Mouse (Mus musculus): Measurements from ENCODE around the gene Ggps1. TPM values are rescaled to one million over a fixed set of nuclear protein-coding genes. Genes with fewer than 3 reads are reported as not detected.
A peak's percentile ranks its signal among the peaks of the same experiment; 100 is the strongest.
"Not testable (repeated sequence)": the region's sequence is repeated elsewhere in the genome, so short reads cannot be mapped to it uniquely, and the experiment has no call there.

Ggps1 gene
- total RNA-seq, 1 experiment from 2014 or later, result 51.8 TPM

- no peak for ATAC-seq (replicated peaks; ENCODE audit: insufficient number of reproducible peaks, low FRiP score, low TSS enrichment, poor library complexity, severe bottlenecking)
Measured at GRCm38 (mm10) chr13:14040186-14040585, 23.1 kb downstream of the Ggps1 start.

GRCm38 (mm10) chr13:14039292-14039965, 23.9 kb downstream of the Ggps1 start, which contains the start of gene Tbce:
TSS of gene Tbce (minus strand) at chr13:14039638.
- ATAC-seq (replicated peaks; ENCODE audit: insufficient number of reproducible peaks, low FRiP score, low TSS enrichment, poor library complexity, severe bottlenecking), result peak; percentile 95

- ATAC-seq (replicated peaks; ENCODE audit: insufficient number of reproducible peaks, low FRiP score, low TSS enrichment, poor library complexity, severe bottlenecking), result no peak
Measured at GRCm38 (mm10) chr13:14038911-14039291, 24.4 kb downstream of the Ggps1 start.

GRCm38 (mm10) chr13:14035875-14036630, 27.2 kb downstream of the Ggps1 start:
- no peak for ATAC-seq (replicated peaks; ENCODE audit: insufficient number of reproducible peaks, low FRiP score, low TSS enrichment, poor library complexity, severe bottlenecking)

- ATAC-seq (replicated peaks; ENCODE audit: insufficient number of reproducible peaks, low FRiP score, low TSS enrichment, poor library complexity, severe bottlenecking), result not testable (repeated sequence)
Measured at GRCm38 (mm10) chr13:14035352-14035751, 27.9 kb downstream of the Ggps1 start.

GRCm38 (mm10) chr13:14034073-14034348, 29.3 kb downstream of the Ggps1 start:
- ATAC-seq (replicated peaks; ENCODE audit: insufficient number of reproducible peaks, low FRiP score, low TSS enrichment, poor library complexity, severe bottlenecking), result no peak

- no peak for ATAC-seq (replicated peaks; ENCODE audit: insufficient number of reproducible peaks, low FRiP score, low TSS enrichment, poor library complexity, severe bottlenecking)
Measured at GRCm38 (mm10) chr13:14033309-14034072, 29.8 kb downstream of the Ggps1 start.

- ATAC-seq (replicated peaks; ENCODE audit: insufficient number of reproducible peaks, low FRiP score, low TSS enrichment, poor library complexity, severe bottlenecking), result no peak
Measured at GRCm38 (mm10) chr13:14026154-14026820, 37.0 kb downstream of the Ggps1 start.

- no peak for ATAC-seq (replicated peaks; ENCODE audit: insufficient number of reproducible peaks, low FRiP score, low TSS enrichment, poor library complexity, severe bottlenecking)
Measured at GRCm38 (mm10) chr13:14025554-14025953, 37.7 kb downstream of the Ggps1 start.

GRCm38 (mm10) chr13:14021417-14021816, 41.9 kb downstream of the Ggps1 start:
- ATAC-seq (replicated peaks; ENCODE audit: insufficient number of reproducible peaks, low FRiP score, low TSS enrichment, poor library complexity, severe bottlenecking), result not testable (repeated sequence)

GRCm38 (mm10) chr13:14018852-14019251, 44.4 kb downstream of the Ggps1 start:
- no peak for ATAC-seq (replicated peaks; ENCODE audit: insufficient number of reproducible peaks, low FRiP score, low TSS enrichment, poor library complexity, severe bottlenecking)

GRCm38 (mm10) chr13:14018283-14018682, 45.0 kb downstream of the Ggps1 start:
- no peak for ATAC-seq (replicated peaks; ENCODE audit: insufficient number of reproducible peaks, low FRiP score, low TSS enrichment, poor library complexity, severe bottlenecking)

GRCm38 (mm10) chr13:14015609-14016008, 47.7 kb downstream of the Ggps1 start:
- no peak for ATAC-seq (replicated peaks; ENCODE audit: insufficient number of reproducible peaks, low FRiP score, low TSS enrichment, poor library complexity, severe bottlenecking)

GRCm38 (mm10) chr13:14014540-14014939, 48.7 kb downstream of the Ggps1 start:
- no peak for ATAC-seq (replicated peaks; ENCODE audit: insufficient number of reproducible peaks, low FRiP score, low TSS enrichment, poor library complexity, severe bottlenecking)

GRCm38 (mm10) chr13:14014001-14014400, 49.3 kb downstream of the Ggps1 start:
- ATAC-seq (replicated peaks; ENCODE audit: insufficient number of reproducible peaks, low FRiP score, low TSS enrichment, poor library complexity, severe bottlenecking), result no peak

GRCm38 (mm10) chr13:14011454-14011995, 51.8 kb downstream of the Ggps1 start:
- no peak for ATAC-seq (replicated peaks; ENCODE audit: insufficient number of reproducible peaks, low FRiP score, low TSS enrichment, poor library complexity, severe bottlenecking)

- ATAC-seq (replicated peaks; ENCODE audit: insufficient number of reproducible peaks, low FRiP score, low TSS enrichment, poor library complexity, severe bottlenecking), result no peak
Measured at GRCm38 (mm10) chr13:14006056-14006455, 57.2 kb downstream of the Ggps1 start.

- ATAC-seq (replicated peaks; ENCODE audit: insufficient number of reproducible peaks, low FRiP score, low TSS enrichment, poor library complexity, severe bottlenecking), result no peak
Measured at GRCm38 (mm10) chr13:14004999-14005398, 58.3 kb downstream of the Ggps1 start.

GRCm38 (mm10) chr13:14004086-14004485, 59.2 kb downstream of the Ggps1 start:
- no peak for ATAC-seq (replicated peaks; ENCODE audit: insufficient number of reproducible peaks, low FRiP score, low TSS enrichment, poor library complexity, severe bottlenecking)
